Mouse (Mus musculus) layer of hippocampus, adult 8-10 months (tissue): ENCODE measurements at regions not wholly inside any gene's neighbourhood (a gene's known extent, or its start where the extent isn't known, plus 50 kb on each side); places are given as distances from the start of the nearest gene placed in this dataset.
"Not testable (repeated sequence)": the region's sequence is repeated elsewhere in the genome, so short reads cannot be mapped to it uniquely, and the experiment has no call there.

Experiments used
- DNase-seq, 2 experiments: peaks; one replicate each; pipeline ENCODE4 v3.0.0; 2022; ENCODE audit warnings: low spot score in 2 of 2

GRCm38 (mm10) chr9:83728428-83728827, 77.6 kb downstream of the Elovl4 start:
- no peak for DNase-seq

- DNase-seq: peak; percentile 46 to 73
These were observed 78.5 kb downstream of the Elovl4 start for GRCm38 (mm10) chr9:83727462-83728189.

DNA sequence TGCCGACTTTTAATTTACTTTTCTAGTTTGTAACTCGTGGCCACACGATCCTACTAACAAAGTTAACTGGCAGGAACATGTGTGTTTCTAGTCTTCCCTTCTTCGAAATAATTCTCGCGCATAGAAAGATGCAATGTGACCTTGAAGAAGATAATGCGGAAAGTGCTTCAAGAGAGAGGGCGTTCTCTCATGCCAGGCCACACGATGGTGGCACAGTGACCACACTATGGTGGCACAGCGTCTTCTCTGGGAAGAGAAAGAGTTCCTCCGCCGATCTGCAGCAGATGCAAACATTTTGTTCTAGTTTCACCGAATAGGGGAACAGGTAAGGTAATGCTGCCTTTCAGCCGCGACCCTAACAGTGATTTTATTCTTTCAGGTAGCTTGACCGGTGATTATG, 79.1 kb downstream of the Elovl4 start:
- DNase-seq: no peak

DNA sequence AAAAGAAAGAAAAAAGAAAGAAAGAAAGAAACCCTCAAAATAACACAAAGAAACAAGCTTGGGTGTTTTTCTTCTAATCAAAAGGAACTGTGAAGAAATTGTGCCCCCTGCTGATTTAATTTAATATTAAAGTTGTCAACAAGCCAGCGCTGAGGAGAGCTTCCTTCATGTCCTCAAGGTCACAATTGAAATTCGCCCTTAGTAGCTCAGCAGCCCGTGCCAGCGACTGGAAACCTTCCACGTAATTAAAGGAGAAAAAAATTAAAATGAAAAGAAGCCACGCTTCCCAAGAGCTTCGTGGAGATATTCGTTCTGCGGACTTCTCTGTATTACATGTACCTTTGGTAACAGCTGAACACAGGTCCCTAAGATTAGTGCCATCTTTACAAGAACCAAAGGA, 80.0 kb downstream of the Elovl4 start:
- DNase-seq: peak; percentile 7 to 31

DNA sequence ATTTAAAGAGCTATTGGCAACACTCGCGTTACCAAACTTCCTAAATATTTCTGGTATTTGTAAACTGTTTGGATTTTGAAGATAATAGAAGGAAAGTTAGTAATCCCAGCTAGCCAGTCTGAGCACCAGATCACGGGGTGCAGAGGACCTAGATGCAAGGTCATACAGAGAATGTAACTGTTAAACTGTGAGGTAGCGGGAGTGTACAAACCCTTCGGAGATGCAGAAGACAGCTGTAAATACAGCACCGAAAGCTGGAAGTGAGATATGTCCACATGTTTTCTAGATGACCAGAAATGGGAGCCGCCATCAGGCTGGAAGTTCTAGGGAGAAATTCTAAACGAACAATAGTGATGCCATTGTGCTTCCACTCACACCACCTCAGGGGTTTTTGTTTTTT, 80.5 kb downstream of the Elovl4 start:
- DNase-seq: no peak

DNA sequence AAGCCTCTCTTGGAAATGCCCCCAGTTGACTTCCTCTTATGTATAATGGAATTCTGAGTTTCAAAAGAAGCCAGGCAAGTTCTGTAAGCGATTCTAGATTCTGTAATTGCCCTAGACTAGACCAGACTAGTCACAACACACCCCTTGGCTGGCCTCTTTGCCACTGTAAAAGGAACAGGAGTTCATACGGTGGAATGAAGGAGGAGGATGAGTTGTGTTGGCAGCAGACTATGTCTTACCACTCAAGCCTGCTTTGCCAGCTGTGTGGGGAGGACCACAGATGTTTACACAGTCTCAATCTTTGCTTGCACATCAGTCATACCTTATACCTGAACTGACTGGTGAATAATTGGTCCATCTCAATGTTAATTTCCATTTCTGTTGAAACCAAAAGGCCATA, 85.1 kb downstream of the Elovl4 start:
- no peak for DNase-seq

- no peak for DNase-seq
These were observed 86.3 kb downstream of the Elovl4 start for GRCm38 (mm10) chr9:83719811-83720210.

GRCm38 (mm10) chr9:83718084-83718483, 88.0 kb downstream of the Elovl4 start:
- not testable (repeated sequence) for DNase-seq

GRCm38 (mm10) chr9:83716101-83716763, 89.8 kb downstream of the Elovl4 start:
- DNase-seq: no peak

DNA sequence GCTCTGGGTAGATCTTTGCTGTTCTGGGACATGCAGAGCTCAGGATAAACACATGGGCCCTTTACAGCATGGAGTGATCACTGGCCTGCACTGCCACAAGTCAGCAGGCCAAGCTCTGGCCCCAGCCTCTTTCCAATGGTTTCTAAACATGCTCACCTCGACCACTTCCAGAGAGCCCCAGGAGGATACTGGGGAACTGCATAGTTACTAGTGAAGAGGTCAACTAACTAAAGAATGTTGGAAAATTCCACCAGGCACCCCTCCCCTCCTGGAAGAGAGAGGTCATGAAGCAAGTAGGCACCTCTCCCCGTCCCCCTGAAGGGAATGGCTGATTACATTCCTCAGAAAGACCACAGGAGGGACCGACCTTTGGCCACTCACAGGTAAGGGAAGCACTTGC, 98.7 kb downstream of the Elovl4 start:
- no peak for DNase-seq

- DNase-seq: no peak
These were observed 100.0 kb downstream of the Elovl4 start for GRCm38 (mm10) chr9:83706071-83706470.

- no peak for DNase-seq
These were observed 101.9 kb downstream of the Elovl4 start for GRCm38 (mm10) chr9:83704186-83704585.

DNA sequence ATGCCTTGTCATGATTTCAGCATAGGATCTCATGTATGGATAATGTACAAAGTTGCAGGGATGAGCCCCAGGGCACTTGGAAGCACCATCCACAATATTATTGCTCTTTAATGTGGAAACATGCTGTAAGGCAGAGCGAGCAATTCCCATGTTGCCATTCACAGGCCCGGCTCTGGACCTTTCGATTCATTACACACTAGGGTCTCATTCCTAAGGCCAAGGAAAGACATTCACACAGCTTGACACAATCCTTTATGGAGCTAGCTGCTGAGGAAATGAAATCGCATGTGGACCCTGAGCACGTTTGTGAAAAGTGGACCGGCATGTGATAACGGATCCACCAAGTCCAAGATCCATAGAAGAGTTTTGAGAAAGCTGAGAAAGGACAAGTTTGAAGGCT, 105.2 kb downstream of the Elovl4 start:
- DNase-seq: no peak

DNA sequence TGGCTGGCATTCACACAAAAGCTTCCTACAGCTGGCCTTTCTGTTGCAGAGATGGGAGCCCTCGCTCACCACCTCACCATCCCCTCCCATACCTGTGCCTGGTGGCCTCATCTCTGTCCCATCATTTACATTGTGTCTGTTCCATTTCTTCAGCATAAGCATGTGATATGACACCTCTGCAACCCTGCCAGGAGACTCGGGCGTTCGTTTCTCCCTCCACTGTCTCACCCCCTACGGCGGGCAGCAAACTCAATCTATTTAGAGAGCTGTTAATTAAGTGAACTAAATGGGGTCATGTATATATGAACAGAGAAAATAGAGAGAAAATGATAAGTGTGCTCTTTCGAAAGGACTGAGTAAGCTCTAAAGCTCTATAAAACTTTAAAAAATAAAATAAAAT, 106.0 kb downstream of the Elovl4 start:
- DNase-seq: no peak

GRCm38 (mm10) chr9:83691332-83692198, 114.5 kb downstream of the Elovl4 start:
- peak; percentile 53 to 68 for DNase-seq
